Comparison of ENCODE assay signal across 9 mouse cellular contexts in the genomic region with DNA sequence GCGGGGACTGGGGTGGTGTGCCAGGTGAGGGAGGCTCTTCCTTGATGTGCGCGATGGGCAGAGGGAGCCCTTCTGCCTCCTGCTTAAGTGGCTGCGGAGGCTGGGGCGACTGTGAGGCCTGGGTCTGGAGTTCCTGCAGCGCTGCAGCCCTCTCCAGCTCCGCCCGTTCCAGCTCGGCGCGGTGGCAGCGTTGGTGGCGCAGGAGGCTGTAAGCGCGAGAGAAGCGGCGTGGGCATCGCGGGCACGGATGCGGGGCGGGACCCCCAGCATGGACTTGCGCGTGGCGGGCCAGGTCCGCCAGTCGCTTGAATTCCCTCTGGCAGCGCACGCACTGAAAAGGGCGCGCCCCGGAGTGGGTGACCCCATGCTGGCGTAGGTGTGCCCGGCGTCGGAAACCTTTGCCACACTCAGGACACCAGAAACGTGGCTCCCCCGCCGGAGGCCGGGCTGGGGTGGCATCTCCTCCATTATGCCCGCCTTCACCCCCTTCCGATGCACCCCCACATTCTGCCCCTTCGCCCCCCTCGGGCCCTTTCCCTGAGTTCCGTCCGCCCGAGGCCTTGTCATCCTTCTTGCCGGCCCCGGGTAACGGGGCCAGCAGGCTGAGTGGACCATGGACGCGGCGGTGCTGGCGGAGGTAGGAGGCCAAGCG. TPM values are rescaled to one million over a fixed set of nuclear protein-coding genes. Genes with fewer than 3 reads are reported as not detected.
DNase-seq lines count a peak whose midpoint lies in the region; ATAC-seq and TF ChIP-seq lines count a peak whose summit lies in the region.
"Had no signal": no experiment of that assay in that cellular context is flagged by ENCODE, and none has a peak within 500 bp of the region (broad histone marks: within the 10 kb centered on the region; RNA-seq: fewer than 3 reads in every experiment).

No protein-coding gene starts in this region.

- H3K4me3 ChIP-seq in megakaryocyte, embryonic 14.5 days (replicated peaks) = peak overlapping the region; percentile 4
- no peak overlapping the region for H3K4me3 ChIP-seq in embryonic facial prominence, embryonic 14.5 days (ENCODE audit: low read depth, low read length)
- no peak overlapping the region for H3K4me3 ChIP-seq in hindbrain, postnatal 0 days (ENCODE audit: low read length)

- WGBS in embryonic facial prominence, embryonic 14.5 days = 55% methylated on average over 28 of the region's 55 CpGs
- WGBS in hindbrain, postnatal 0 days = 41% methylated on average over 55 of the region's 55 CpGs

- H3K36me3 ChIP-seq in megakaryocyte, embryonic 14.5 days (replicated peaks; ENCODE audit: low read length) = peaks cover 26% of the 10 kb centered on the region
- H3K36me3 ChIP-seq in embryonic facial prominence, embryonic 14.5 days (ENCODE audit: control insufficient read depth, insufficient read depth, low read length) = peaks cover 31% of the 10 kb centered on the region
- H3K36me3 ChIP-seq in hindbrain, postnatal 0 days (ENCODE audit: insufficient read depth, low read length) = 0 out of 2 replicates have a peak, but pooled peaks cover 5% of the 10 kb centered on the region

- peaks cover 5% of the 10 kb centered on the region for H3K27me3 ChIP-seq in megakaryocyte, embryonic 14.5 days (replicated peaks)
- H3K27me3 ChIP-seq in embryonic facial prominence, embryonic 14.5 days (replicated peaks; ENCODE audit: control insufficient read depth, insufficient read depth, low read length) = peaks cover 5% of the 10 kb centered on the region; the same call in 1 of the 2 replicates
- H3K27me3 ChIP-seq in hindbrain, postnatal 0 days (ENCODE audit: insufficient read depth, low read length) = no peaks in the 10 kb centered on the region

- no peak for TF ChIP-seq CTCF in hindbrain, postnatal 0 days (IDR thresholded peaks at IDR 0.05; ENCODE audit: low read depth)

- no peak for DNase-seq in embryonic facial prominence, embryonic 14.5 days (ENCODE audit: low spot score)
- DNase-seq in hindbrain, postnatal 0 days (ENCODE audit: low spot score) = no peak
- DNase-seq in embryo, embryonic 11 days = no peak
- DNase-seq in natural killer cell, adult 2 months (ENCODE audit: low spot score in 2 of 2) = no peak
- DNase-seq: kidney, adult 11 months; liver had no signal

- peak overlapping the region; percentile 19; the same call in 1 of the 2 replicates for H3K9ac ChIP-seq in embryonic facial prominence, embryonic 14.5 days (ENCODE audit: low read depth, low read length)
- no peak overlapping the region; the same call in 1 of the 2 replicates for H3K9ac ChIP-seq in hindbrain, postnatal 0 days (replicated peaks; ENCODE audit: low read length)

- no peak overlapping the region for H3K27ac ChIP-seq in embryonic facial prominence, embryonic 14.5 days (replicated peaks; ENCODE audit: low read depth, low read length)
- no peak overlapping the region for H3K27ac ChIP-seq in hindbrain, postnatal 0 days

- peaks cover 49% of the 10 kb centered on the region for H3K9me3 ChIP-seq in megakaryocyte, embryonic 14.5 days
- 0 out of 2 replicates have a peak, but pooled peaks cover 8% of the 10 kb centered on the region for H3K9me3 ChIP-seq in embryonic facial prominence, embryonic 14.5 days (ENCODE audit: control insufficient read depth, low read length)
- H3K9me3 ChIP-seq in hindbrain, postnatal 0 days (ENCODE audit: low read length) = no peaks in the 10 kb centered on the region

- ATAC-seq in megakaryocyte, adult 5-6 weeks (ENCODE audit: poor library complexity, severe bottlenecking) = no peak
- ATAC-seq in embryonic facial prominence, embryonic 14.5 days (ENCODE audit: low read depth) = no peak
- ATAC-seq in hindbrain, postnatal 0 days = no peak
- no peak for ATAC-seq in inflammation-experienced regulatory T-cells, adult 6 months

- peaks cover 22% of the 10 kb centered on the region for H3K4me1 ChIP-seq in megakaryocyte, embryonic 14.5 days
- H3K4me1 ChIP-seq in embryonic facial prominence, embryonic 14.5 days (ENCODE audit: control insufficient read depth, insufficient read depth, low read length) = peaks cover 14% of the 10 kb centered on the region
- H3K4me1 ChIP-seq in hindbrain, postnatal 0 days (ENCODE audit: insufficient read depth, low read length) = peaks cover 10% of the 10 kb centered on the region

- peak overlapping the region; percentile 84; the same call in 1 of the 2 replicates for H3K4me2 ChIP-seq in embryonic facial prominence, embryonic 14.5 days (ENCODE audit: low read depth, low read length)
- H3K4me2 ChIP-seq in hindbrain, postnatal 0 days (ENCODE audit: low read depth, low read length) = peak overlapping the region; percentile 93

RNA-seq across cellular contexts. Expression of a gene that starts 2.5 kb away (rescaled TPM):
- 48.1 and 103 TPM in 2 replicates for polyA plus RNA-seq in megakaryocyte, embryonic 14.5 days (2012; ENCODE audit: insufficient read depth, low replicate concordance)
- 5.7 and 14.9 TPM in 2 replicates for total RNA-seq in megakaryocyte, adult 5-6 weeks (2015)
- 0.81 and 0.89 TPM in 2 replicates for total RNA-seq in megakaryocyte, adult 5-6 weeks (2017)
- polyA plus RNA-seq in embryonic facial prominence, embryonic 14.5 days (2014; fragmentation: Nextera tagmentation; extraction: Ambion mirVana) = 23.0 and 30.4 TPM in 2 replicates
- 65.7 and 113 TPM in 2 replicates for total RNA-seq in hindbrain, postnatal 0 days (2014; rRNA removed)
- polyA plus RNA-seq in hindbrain, postnatal 0 days (2015; fragmentation: Nextera tagmentation; extraction: Ambion mirVana) = 37.4 and 40.2 TPM in 2 replicates
- 1 to 10 TPM; 4.3 to 6.0 (median 5.1) TPM for polyA plus RNA-seq in inflammation-experienced regulatory T-cells, adult 6 months (2017; shearing (Covaris generic))

RNA-seq across cellular contexts. Expression of a gene that starts 20.7 kb away (rescaled TPM):
- polyA plus RNA-seq in megakaryocyte, embryonic 14.5 days (2012; ENCODE audit: insufficient read depth, low replicate concordance) = 68.6 and 88.3 TPM in 2 replicates
- 24.8 and 26.2 TPM in 2 replicates for total RNA-seq in megakaryocyte, adult 5-6 weeks (2015)
- 13.5 and 13.9 TPM in 2 replicates for total RNA-seq in megakaryocyte, adult 5-6 weeks (2017)
- 14.5 and 16.5 TPM in 2 replicates for polyA plus RNA-seq in embryonic facial prominence, embryonic 14.5 days (2014; fragmentation: Nextera tagmentation; extraction: Ambion mirVana)
- 4.3 and 7.2 TPM in 2 replicates for total RNA-seq in hindbrain, postnatal 0 days (2014; rRNA removed)
- polyA plus RNA-seq in hindbrain, postnatal 0 days (2015; fragmentation: Nextera tagmentation; extraction: Ambion mirVana) = 4.2 and 5.1 TPM in 2 replicates
- 10 to 100 TPM; 34.4 to 44.7 (median 38.9) TPM for polyA plus RNA-seq in inflammation-experienced regulatory T-cells, adult 6 months (2017; shearing (Covaris generic))

RNA-seq across cellular contexts. Expression of a gene that starts 21.0 kb away (rescaled TPM):
- 17.2 and 28.0 TPM in 2 replicates for polyA plus RNA-seq in megakaryocyte, embryonic 14.5 days (2012; ENCODE audit: insufficient read depth, low replicate concordance)
- total RNA-seq in megakaryocyte, adult 5-6 weeks (2015) = 19.2 and 20.6 TPM in 2 replicates
- total RNA-seq in megakaryocyte, adult 5-6 weeks (2017) = 9.3 and 12.1 TPM in 2 replicates
- polyA plus RNA-seq in embryonic facial prominence, embryonic 14.5 days (2014; fragmentation: Nextera tagmentation; extraction: Ambion mirVana) = 31.1 and 32.8 TPM in 2 replicates
- total RNA-seq in hindbrain, postnatal 0 days (2014; rRNA removed) = 41.1 and 44.0 TPM in 2 replicates
- polyA plus RNA-seq in hindbrain, postnatal 0 days (2015; fragmentation: Nextera tagmentation; extraction: Ambion mirVana) = 27.6 and 29.1 TPM in 2 replicates
- 10 to 100 TPM in 1 of 3 experiments, 1 to 10 TPM in 2; 7.2 to 15.1 (median 7.9) TPM for polyA plus RNA-seq in inflammation-experienced regulatory T-cells, adult 6 months (2017; shearing (Covaris generic))

RNA-seq across cellular contexts. Expression of a gene that starts 21.8 kb away (rescaled TPM):
- polyA plus RNA-seq in megakaryocyte, embryonic 14.5 days (2012; ENCODE audit: insufficient read depth, low replicate concordance) = not detected in 2 replicates
- 0.30 TPM in 1 of 2 replicates, not detected in the other for total RNA-seq in megakaryocyte, adult 5-6 weeks (2015)
- total RNA-seq in megakaryocyte, adult 5-6 weeks (2017) = not detected in 2 replicates
- 1.5 TPM in 1 of 2 replicates, not detected in the other for polyA plus RNA-seq in embryonic facial prominence, embryonic 14.5 days (2014; fragmentation: Nextera tagmentation; extraction: Ambion mirVana)
- not detected in 2 replicates for total RNA-seq in hindbrain, postnatal 0 days (2014; rRNA removed)
- 2.3 and 3.0 TPM in 2 replicates for polyA plus RNA-seq in hindbrain, postnatal 0 days (2015; fragmentation: Nextera tagmentation; extraction: Ambion mirVana)
- 10 to 100 TPM in 2 of 3 experiments, 1 to 10 TPM in 1; 7.8 to 17.2 (median 10.8) TPM for polyA plus RNA-seq in inflammation-experienced regulatory T-cells, adult 6 months (2017; shearing (Covaris generic))

RNA-seq across cellular contexts. Expression of a gene that starts 22.5 kb away (rescaled TPM):
- polyA plus RNA-seq in megakaryocyte, embryonic 14.5 days (2012; ENCODE audit: insufficient read depth, low replicate concordance) = 0.06 TPM in 1 of 2 replicates, not detected in the other
- 0.09 TPM in 1 of 2 replicates, not detected in the other for total RNA-seq in megakaryocyte, adult 5-6 weeks (2015)
- not detected in 2 replicates for total RNA-seq in megakaryocyte, adult 5-6 weeks (2017)
- 0.06 and 0.08 TPM in 2 replicates for polyA plus RNA-seq in embryonic facial prominence, embryonic 14.5 days (2014; fragmentation: Nextera tagmentation; extraction: Ambion mirVana)
- 0.31 and 0.72 TPM in 2 replicates for total RNA-seq in hindbrain, postnatal 0 days (2014; rRNA removed)
- polyA plus RNA-seq in hindbrain, postnatal 0 days (2015; fragmentation: Nextera tagmentation; extraction: Ambion mirVana) = 0.23 and 0.31 TPM in 2 replicates
- polyA plus RNA-seq in inflammation-experienced regulatory T-cells, adult 6 months (2017; shearing (Covaris generic)) = not detected
